Mouse (Mus musculus): ENCODE data around the gene Daam2. TPM values are rescaled to one million over a fixed set of nuclear protein-coding genes. Genes with fewer than 3 reads are reported as not detected.

Gene Daam2
- polyA plus RNA-seq, 1 experiment from 2014 or later = 0.26 TPM

DNA sequence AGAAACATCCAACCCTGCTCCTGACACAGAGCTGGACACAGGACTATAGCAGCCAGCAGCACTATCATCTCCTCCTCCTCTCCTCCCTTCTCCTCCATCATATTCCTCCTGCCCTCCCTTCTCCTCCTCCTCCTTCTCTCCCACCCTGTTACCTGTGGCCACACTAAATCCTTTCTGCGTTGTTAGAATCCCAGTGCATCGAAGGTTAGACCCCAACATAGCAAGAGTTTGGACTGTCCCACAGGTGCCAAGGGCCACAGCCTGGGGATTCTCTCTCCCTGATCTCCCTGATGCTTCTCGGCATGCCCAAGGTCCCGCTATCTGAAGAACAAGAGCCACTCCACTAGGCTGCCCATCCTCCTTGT is 745 bp downstream of the Daam2 start:
- no peak for ATAC-seq (ENCODE audit: low read depth)
- 25% methylated on average over 4 of the region's 4 CpGs for WGBS (ENCODE audit: insufficient replicate concordance)
- Histone ChIP-seq H3K4me1 (ENCODE audit: control insufficient read depth, low read depth, low read length) (no peaks in the 10 kb centered on the region), H3K9ac (ENCODE audit: low read depth, low read length) (no peak overlapping the region), H3K4me2 (ENCODE audit: low read depth, low read length) (no peak overlapping the region), H3K36me3 (ENCODE audit: control insufficient read depth, insufficient read depth) (no peaks in the 10 kb centered on the region), H3K9me3 (replicated peaks; ENCODE audit: control insufficient read depth, low read length) (no peaks in the 10 kb centered on the region), H3K27ac (ENCODE audit: low read length) (no peak overlapping the region), H3K27me3 (ENCODE audit: control insufficient read depth, insufficient read depth, low read depth, low read length) (peaks cover 22% of the 10 kb centered on the region), H3K4me3 (ENCODE audit: low read depth, low read length) (peak overlapping the region; percentile 17; the same call in 1 of the 2 replicates)

DNA sequence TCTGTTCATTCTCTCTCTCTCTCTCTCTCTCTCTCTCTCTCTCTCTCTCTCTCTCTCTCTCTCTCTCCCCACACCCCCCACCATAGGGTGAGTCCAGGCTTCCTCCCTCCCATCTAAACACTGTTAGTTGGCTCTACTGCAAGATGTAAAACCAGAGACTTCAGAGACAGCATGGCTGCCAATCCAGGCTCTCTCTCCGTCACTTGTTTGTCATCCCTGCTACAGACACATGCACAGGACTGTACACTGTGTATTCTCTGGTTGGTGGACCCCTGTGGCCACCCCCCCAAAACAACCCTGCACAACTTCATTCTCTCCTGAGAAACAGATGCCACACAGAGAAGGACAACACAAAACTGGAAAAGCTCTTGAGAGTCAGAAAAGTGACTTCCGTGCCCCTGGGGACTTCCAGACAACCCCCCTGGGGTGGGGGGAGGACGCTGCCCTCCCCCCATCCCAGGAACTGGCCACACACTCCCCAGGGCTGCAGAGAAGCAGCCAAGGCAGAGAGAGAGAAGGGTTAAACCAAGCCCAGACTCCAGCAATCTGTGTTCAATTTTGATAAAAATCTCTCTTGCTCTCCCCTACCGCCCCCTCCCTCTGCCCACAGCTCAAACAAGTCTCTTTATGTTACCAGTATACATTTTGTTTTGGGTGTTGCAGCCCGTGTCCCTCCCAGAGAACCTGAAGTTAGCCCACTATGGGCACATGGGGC is 1.3 kb downstream of the Daam2 start:
- Histone ChIP-seq H3K4me3 (ENCODE audit: low read depth, low read length) (no peak overlapping the region), H3K9me3 (replicated peaks; ENCODE audit: control insufficient read depth, low read length) (no peaks in the 10 kb centered on the region), H3K36me3 (ENCODE audit: control insufficient read depth, insufficient read depth) (no peaks in the 10 kb centered on the region), H3K9ac (ENCODE audit: low read depth, low read length) (no peak overlapping the region), H3K4me1 (ENCODE audit: control insufficient read depth, low read depth, low read length) (no peaks in the 10 kb centered on the region), H3K27me3 (ENCODE audit: control insufficient read depth, insufficient read depth, low read depth, low read length) (peaks cover 22% of the 10 kb centered on the region), H3K4me2 (ENCODE audit: low read depth, low read length) (no peak overlapping the region), H3K27ac (ENCODE audit: low read length) (no peak overlapping the region)
- WGBS (ENCODE audit: insufficient replicate concordance) = 22% methylated on average over 5 of the region's 5 CpGs
- ATAC-seq (ENCODE audit: low read depth) = no peak

GRCm38 (mm10) chr17:49561985-49562384 is 2.2 kb downstream of the Daam2 start:
- no peaks in the 10 kb centered on the region for H3K36me3 ChIP-seq (ENCODE audit: control insufficient read depth, insufficient read depth)
- ATAC-seq (ENCODE audit: low read depth) = no peak
- H3K9me3 ChIP-seq (replicated peaks; ENCODE audit: control insufficient read depth, low read length) = no peaks in the 10 kb centered on the region
- H3K4me3 ChIP-seq (ENCODE audit: low read depth, low read length) = no peak overlapping the region
- no peak overlapping the region for H3K9ac ChIP-seq (ENCODE audit: low read depth, low read length)
- H3K4me2 ChIP-seq (ENCODE audit: low read depth, low read length) = no peak overlapping the region
- 45% methylated on average over 4 of the region's 4 CpGs for WGBS (ENCODE audit: insufficient replicate concordance)
- H3K4me1 ChIP-seq (ENCODE audit: control insufficient read depth, low read depth, low read length) = no peaks in the 10 kb centered on the region
- H3K27me3 ChIP-seq (ENCODE audit: control insufficient read depth, insufficient read depth, low read depth, low read length) = peaks cover 22% of the 10 kb centered on the region
- H3K27ac ChIP-seq (ENCODE audit: low read length) = no peak overlapping the region

GRCm38 (mm10) chr17:49559786-49560289 is 4.3 kb downstream of the Daam2 start:
- no peak overlapping the region for H3K4me3 ChIP-seq (ENCODE audit: low read depth, low read length)
- ATAC-seq (ENCODE audit: low read depth) = no peak
- no peak overlapping the region for H3K4me2 ChIP-seq (ENCODE audit: low read depth, low read length)
- H3K36me3 ChIP-seq (ENCODE audit: control insufficient read depth, insufficient read depth) = no peaks in the 10 kb centered on the region
- no peak overlapping the region for H3K27ac ChIP-seq (ENCODE audit: low read length)
- no peak overlapping the region for H3K9ac ChIP-seq (ENCODE audit: low read depth, low read length)
- 29% methylated on average over 5 of the region's 5 CpGs for WGBS (ENCODE audit: insufficient replicate concordance)
- no peaks in the 10 kb centered on the region for H3K9me3 ChIP-seq (replicated peaks; ENCODE audit: control insufficient read depth, low read length)
- H3K27me3 ChIP-seq (ENCODE audit: control insufficient read depth, insufficient read depth, low read depth, low read length) = peaks cover 15% of the 10 kb centered on the region
- H3K4me1 ChIP-seq (ENCODE audit: control insufficient read depth, low read depth, low read length) = no peaks in the 10 kb centered on the region

DNA sequence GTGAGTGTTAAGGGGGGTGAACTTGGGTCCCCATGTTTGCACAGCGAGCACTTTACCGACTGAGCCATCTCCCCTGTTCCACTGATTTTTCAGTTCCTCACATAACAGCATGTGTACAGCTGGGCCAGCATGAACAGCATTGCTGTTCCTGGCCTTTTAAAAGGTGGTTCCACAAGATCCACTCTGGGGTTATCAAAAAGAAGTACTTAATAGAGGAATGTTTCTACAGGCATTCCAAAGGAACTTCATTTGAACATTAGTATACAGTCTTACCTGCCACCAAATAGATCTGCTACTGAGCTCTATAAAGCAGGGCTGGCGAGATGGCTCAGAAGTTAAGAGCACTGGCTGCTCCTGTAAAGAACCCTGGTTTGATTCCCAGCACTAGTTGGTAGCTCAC is 8.0 kb downstream of the Daam2 start:
- Histone ChIP-seq H3K4me3 (ENCODE audit: low read depth, low read length) (no peak overlapping the region), H3K27me3 (ENCODE audit: control insufficient read depth, insufficient read depth, low read depth, low read length) (no peaks in the 10 kb centered on the region), H3K4me2 (ENCODE audit: low read depth, low read length) (no peak overlapping the region), H3K9me3 (replicated peaks; ENCODE audit: control insufficient read depth, low read length) (no peaks in the 10 kb centered on the region), H3K9ac (ENCODE audit: low read depth, low read length) (no peak overlapping the region), H3K4me1 (ENCODE audit: control insufficient read depth, low read depth, low read length) (no peaks in the 10 kb centered on the region), H3K36me3 (ENCODE audit: control insufficient read depth, insufficient read depth) (no peaks in the 10 kb centered on the region), H3K27ac (ENCODE audit: low read length) (no peak overlapping the region)
- WGBS (ENCODE audit: insufficient replicate concordance) = 48% methylated on average over 3 of the region's 3 CpGs
- no peak for ATAC-seq (ENCODE audit: low read depth)

- H3K4me2 ChIP-seq (ENCODE audit: low read depth, low read length) = no peak overlapping the region
- no peak for ATAC-seq (ENCODE audit: low read depth)
- no peaks in the 10 kb centered on the region for H3K9me3 ChIP-seq (replicated peaks; ENCODE audit: control insufficient read depth, low read length)
- H3K27ac ChIP-seq (ENCODE audit: low read length) = no peak overlapping the region
- no peak overlapping the region for H3K9ac ChIP-seq (ENCODE audit: low read depth, low read length)
- no peaks in the 10 kb centered on the region for H3K4me1 ChIP-seq (ENCODE audit: control insufficient read depth, low read depth, low read length)
- no peaks in the 10 kb centered on the region for H3K27me3 ChIP-seq (ENCODE audit: control insufficient read depth, insufficient read depth, low read depth, low read length)
- H3K4me3 ChIP-seq (ENCODE audit: low read depth, low read length) = no peak overlapping the region
- 57% methylated on average over 7 of the region's 7 CpGs for WGBS (ENCODE audit: insufficient replicate concordance)
- no peaks in the 10 kb centered on the region for H3K36me3 ChIP-seq (ENCODE audit: control insufficient read depth, insufficient read depth)
Measured at GRCm38 (mm10) chr17:49551991-49552390, 12.2 kb downstream of the Daam2 start.

DNA sequence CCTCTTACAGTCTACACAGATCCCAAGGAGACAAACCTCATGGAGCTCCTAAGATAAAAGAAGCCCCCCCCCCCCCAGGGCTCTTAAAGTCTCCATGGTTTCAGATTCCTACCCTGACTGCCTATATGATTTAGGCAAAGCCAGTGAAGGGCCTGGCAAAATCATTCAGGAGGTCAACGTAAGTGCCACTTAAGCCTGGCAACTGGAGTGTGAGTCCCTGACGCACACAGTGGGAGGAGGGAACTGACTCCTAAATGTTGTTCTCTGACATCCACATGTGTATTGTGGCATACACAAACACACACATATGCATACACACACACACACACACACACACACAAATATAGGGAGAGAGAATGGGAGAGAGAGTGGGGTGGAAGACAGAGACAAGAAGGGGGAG is 12.7 kb downstream of the Daam2 start:
- WGBS (ENCODE audit: insufficient replicate concordance) = 73% methylated on average over 2 of the region's 2 CpGs
- Histone ChIP-seq H3K4me2 (ENCODE audit: low read depth, low read length) (no peak overlapping the region), H3K27me3 (ENCODE audit: control insufficient read depth, insufficient read depth, low read depth, low read length) (no peaks in the 10 kb centered on the region), H3K36me3 (ENCODE audit: control insufficient read depth, insufficient read depth) (no peaks in the 10 kb centered on the region), H3K9me3 (replicated peaks; ENCODE audit: control insufficient read depth, low read length) (no peaks in the 10 kb centered on the region), H3K4me1 (ENCODE audit: control insufficient read depth, low read depth, low read length) (no peaks in the 10 kb centered on the region), H3K27ac (ENCODE audit: low read length) (no peak overlapping the region), H3K4me3 (ENCODE audit: low read depth, low read length) (no peak overlapping the region), H3K9ac (ENCODE audit: low read depth, low read length) (no peak overlapping the region)
- no peak for ATAC-seq (ENCODE audit: low read depth)

GRCm38 (mm10) chr17:49545997-49546396 is 18.1 kb downstream of the Daam2 start:
- ATAC-seq (ENCODE audit: low read depth) = no peak
- H3K4me3 ChIP-seq (ENCODE audit: low read depth, low read length) = no peak overlapping the region
- H3K4me1 ChIP-seq (ENCODE audit: control insufficient read depth, low read depth, low read length) = no peaks in the 10 kb centered on the region
- no peak overlapping the region for H3K4me2 ChIP-seq (ENCODE audit: low read depth, low read length)
- H3K27me3 ChIP-seq (ENCODE audit: control insufficient read depth, insufficient read depth, low read depth, low read length) = no peaks in the 10 kb centered on the region
- H3K9me3 ChIP-seq (replicated peaks; ENCODE audit: control insufficient read depth, low read length) = no peaks in the 10 kb centered on the region
- H3K9ac ChIP-seq (ENCODE audit: low read depth, low read length) = no peak overlapping the region
- H3K27ac ChIP-seq (ENCODE audit: low read length) = no peak overlapping the region
- WGBS (ENCODE audit: insufficient replicate concordance) = 62% methylated on average over 4 of the region's 4 CpGs
- no peaks in the 10 kb centered on the region for H3K36me3 ChIP-seq (ENCODE audit: control insufficient read depth, insufficient read depth)

DNA sequence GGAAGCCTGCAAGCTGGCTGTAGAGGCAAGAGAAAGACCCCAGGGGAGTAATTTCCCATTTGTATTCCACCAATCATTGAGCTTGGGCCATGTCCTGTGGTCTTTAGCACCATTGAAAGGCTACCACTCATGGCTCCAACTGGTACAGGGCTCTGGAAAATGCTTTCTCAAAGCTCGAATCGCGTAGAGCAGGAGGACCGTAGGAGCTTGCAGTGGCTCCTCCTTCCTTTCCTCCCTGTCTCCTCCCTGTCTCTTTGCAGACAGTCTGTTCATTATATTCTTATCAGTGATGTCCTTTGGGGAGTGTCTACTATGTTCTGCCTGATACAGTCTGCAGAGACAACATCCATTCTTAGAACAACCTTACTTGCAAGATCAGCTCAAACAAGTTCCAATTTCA is 18.7 kb downstream of the Daam2 start:
- no peaks in the 10 kb centered on the region for H3K36me3 ChIP-seq (ENCODE audit: control insufficient read depth, insufficient read depth)
- no peak overlapping the region for H3K4me3 ChIP-seq (ENCODE audit: low read depth, low read length)
- no peak for ATAC-seq (ENCODE audit: low read depth)
- H3K9ac ChIP-seq (ENCODE audit: low read depth, low read length) = no peak overlapping the region
- H3K27ac ChIP-seq (ENCODE audit: low read length) = no peak overlapping the region
- WGBS (ENCODE audit: insufficient replicate concordance) = 43% methylated on average over 4 of the region's 4 CpGs
- H3K4me1 ChIP-seq (ENCODE audit: control insufficient read depth, low read depth, low read length) = no peaks in the 10 kb centered on the region
- no peaks in the 10 kb centered on the region for H3K9me3 ChIP-seq (replicated peaks; ENCODE audit: control insufficient read depth, low read length)
- no peaks in the 10 kb centered on the region for H3K27me3 ChIP-seq (ENCODE audit: control insufficient read depth, insufficient read depth, low read depth, low read length)
- H3K4me2 ChIP-seq (ENCODE audit: low read depth, low read length) = no peak overlapping the region
